Comparison of ENCODE assay signal across 14 mouse cellular contexts in the genomic region with DNA sequence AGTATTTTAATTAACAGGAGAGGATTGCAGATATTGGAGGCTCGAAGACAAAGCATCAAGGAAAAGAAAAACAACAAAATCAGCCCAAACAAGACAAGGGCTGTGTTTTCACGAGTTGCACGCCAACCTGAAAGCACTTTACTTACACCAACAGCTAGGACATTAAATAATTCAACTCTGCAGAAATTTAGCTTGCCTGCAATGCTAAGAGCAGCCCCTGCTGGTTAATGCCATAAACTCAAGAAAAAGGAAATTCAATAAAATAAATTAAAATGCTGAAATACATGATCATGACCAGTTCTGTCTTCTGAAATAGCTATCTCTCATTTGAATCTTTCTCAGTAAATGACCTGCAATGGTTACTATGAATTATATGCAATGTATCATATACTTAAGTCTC.
A peak's percentile ranks its signal among the peaks of the same experiment; 100 is the strongest.
DNase-seq lines count a peak whose midpoint lies in the region; ATAC-seq and TF ChIP-seq lines count a peak whose summit lies in the region.
"Had no signal": no experiment of that assay in that cellular context is flagged by ENCODE, and none has a peak within 500 bp of the region (broad histone marks: within the 10 kb centered on the region; RNA-seq: fewer than 3 reads in every experiment).

No protein-coding gene starts in this region.

- H3K4me3 ChIP-seq in forebrain, embryonic 15.5 days = no peak overlapping the region
- H3K4me3 ChIP-seq in forebrain, embryonic 12.5 days (replicated peaks) = no peak overlapping the region
- H3K4me3 ChIP-seq in left cerebral cortex, adult 2 months = no peak overlapping the region
- H3K4me3 ChIP-seq: midbrain, embryonic 15.5 days had no signal

- H3K9me3 ChIP-seq in forebrain, embryonic 15.5 days = no peaks in the 10 kb centered on the region
- no peaks in the 10 kb centered on the region for H3K9me3 ChIP-seq in forebrain, embryonic 12.5 days
- H3K9me3 ChIP-seq: midbrain, embryonic 15.5 days had no signal

- H3K27ac ChIP-seq in forebrain, embryonic 15.5 days (replicated peaks) = no peak overlapping the region
- no peak overlapping the region for H3K27ac ChIP-seq in forebrain, embryonic 12.5 days
- H3K27ac ChIP-seq in left cerebral cortex, adult 2 months = no peak overlapping the region
- H3K27ac ChIP-seq: midbrain, embryonic 15.5 days had no signal

- WGBS in forebrain, embryonic 15.5 days = 34% methylated on average over 3 of the region's 3 CpGs
- 47% methylated on average over 3 of the region's 3 CpGs for WGBS in forebrain, embryonic 12.5 days

- no peaks in the 10 kb centered on the region for H3K36me3 ChIP-seq in forebrain, embryonic 15.5 days
- no peaks in the 10 kb centered on the region for H3K36me3 ChIP-seq in forebrain, embryonic 12.5 days (replicated peaks)
- H3K36me3 ChIP-seq: midbrain, embryonic 15.5 days had no signal

- ATAC-seq in forebrain, embryonic 15.5 days (replicated peaks) = 0 out of 2 replicates have a peak, but pooled peaks have one; percentile 46
- ATAC-seq in forebrain, embryonic 12.5 days (ENCODE audit: low FRiP score) = no peak
- ATAC-seq: CD4-positive, CD25-positive, alpha-beta regulatory T cell, adult 4 months; midbrain, embryonic 15.5 days had no signal

- no peak for DNase-seq in left cerebral cortex, adult 2 months (ENCODE audit: extremely low spot score in 1 of 2, low spot score in 2 of 2)
- no peak for DNase-seq in left cerebral cortex, adult 18-20 months (ENCODE audit: low spot score in 2 of 2)
- DNase-seq in 3T3-L1 (ENCODE audit: low read depth, low spot score) = peak; percentile 2
- DNase-seq in brain, embryonic 18.5 days (ENCODE audit: low read depth, low spot score) = peak; percentile 24
- no peak for DNase-seq in urinary bladder, postnatal 10 days (ENCODE audit: low spot score)
- DNase-seq in cerebellum, postnatal 4 days (ENCODE audit: low spot score in 2 of 2) = no peak
- DNase-seq: cerebellum, adult 8-10 months; heart, postnatal 14 days; kidney, adult 11 months; lung, adult 18-20 months had no signal

- no peak overlapping the region for H3K4me2 ChIP-seq in forebrain, embryonic 15.5 days (replicated peaks)
- no peak overlapping the region for H3K4me2 ChIP-seq in forebrain, embryonic 12.5 days
- H3K4me2 ChIP-seq: midbrain, embryonic 15.5 days had no signal

- no peaks in the 10 kb centered on the region for H3K4me1 ChIP-seq in forebrain, embryonic 15.5 days
- no peaks in the 10 kb centered on the region for H3K4me1 ChIP-seq in forebrain, embryonic 12.5 days
- H3K4me1 ChIP-seq: midbrain, embryonic 15.5 days had no signal

- intact Hi-C loops in left cerebral cortex, adult 2 months (cut with DNase I) = loop anchor here (10.0 kb wide), 2 partner anchors 269 to 1589 kb away; a partner anchor contains a TSS

- TF ChIP-seq CTCF in left cerebral cortex, adult 2 months (IDR thresholded peaks at IDR 0.05) = peak; percentile 66

- no peaks in the 10 kb centered on the region for H3K27me3 ChIP-seq in forebrain, embryonic 15.5 days
- no peaks in the 10 kb centered on the region for H3K27me3 ChIP-seq in forebrain, embryonic 12.5 days
- H3K27me3 ChIP-seq: midbrain, embryonic 15.5 days had no signal

- H3K9ac ChIP-seq in forebrain, embryonic 15.5 days (replicated peaks) = no peak overlapping the region
- H3K9ac ChIP-seq in forebrain, embryonic 12.5 days = no peak overlapping the region
- H3K9ac ChIP-seq: midbrain, embryonic 15.5 days had no signal

Comparison
In these comparisons a context has a peak if more than half of its experiments do, and no peak if none do; other contexts are left out.
1. DNase-seq: peak in 3T3-L1 (single experiment) and brain, embryonic 18.5 days (single experiment); none in left cerebral cortex, adult 2 months (0 of 2), left cerebral cortex, adult 18-20 months (0 of 2), urinary bladder, postnatal 10 days (single experiment) and cerebellum, postnatal 4 days (0 of 2).